Mouse (Mus musculus) MEL (cell line): ENCODE measurements around the gene Ift88. TPM values are rescaled to one million over a fixed set of nuclear protein-coding genes. Genes with fewer than 3 reads are reported as not detected.

Experiments used
- DNase-seq: peaks from one replicate; pipeline ENCODE4 v3.0.0; 2011; ENCODE audit warnings: low read depth, low spot score
- H3K27ac ChIP-seq: 2 replicates; pipeline ENCODE4 v1.5.1; 2012; ENCODE audit warnings: low read depth, mild to moderate bottlenecking, control low read depth, low read length, moderate library complexity; ENCODE audit not compliant: control insufficient read depth
- H3K27me3 ChIP-seq, 2 experiments: fragments of 150-350 bp in 1 of 2; sonication (generic) in 1 of 2; 2 replicates each; pipeline ENCODE4 v1.6.1; 2012; ENCODE audit warnings: low read length in 2 of 2, mild to moderate bottlenecking in 2 of 2, improper control_type of control experiment in 1 of 2, moderate library complexity in 1 of 2; ENCODE audit not compliant: insufficient read depth in 2 of 2, control insufficient read depth in 1 of 2
- H3K36me3 ChIP-seq, 2 experiments: 2 replicates each; pipeline ENCODE4 v1.6.1; 2012 to 2014; ENCODE audit warnings: low read length in 2 of 2, improper control_type of control experiment in 1 of 2, inconsistent platforms in 1 of 2, mild to moderate bottlenecking in 1 of 2; ENCODE audit not compliant: insufficient read depth in 2 of 2, control insufficient read depth in 1 of 2
- H3K4me1 ChIP-seq, 2 experiments: fragments of 150-350 bp in 1 of 2; sonication (generic) in 1 of 2; 2 replicates each; pipeline ENCODE4 v1.6.1; 2012; ENCODE audit warnings: low read length in 2 of 2, improper control_type of control experiment in 1 of 2, mild to moderate bottlenecking in 1 of 2; ENCODE audit not compliant: insufficient read depth in 2 of 2, control insufficient read depth in 1 of 2
- H3K4me3 ChIP-seq, 2 experiments: fragments of 150-350 bp in 1 of 2; sonication (generic) in 1 of 2; 2 replicates each; pipeline ENCODE4 v1.5.1; 2012; ENCODE audit warnings: low read depth in 2 of 2, low read length in 2 of 2, mild to moderate bottlenecking in 2 of 2, moderate library complexity in 2 of 2, control low read depth in 1 of 2, improper control_type of control experiment in 1 of 2; ENCODE audit not compliant: control insufficient read depth in 1 of 2, insufficient read depth in 1 of 2
- H3K79me2 ChIP-seq: 2 replicates; pipeline ENCODE4 v1.6.1; 2012; ENCODE audit warnings: mild to moderate bottlenecking, low read length, moderate library complexity; ENCODE audit not compliant: control insufficient read depth, poor library complexity, insufficient read depth
- H3K9ac ChIP-seq: 2 replicates; pipeline ENCODE4 v1.6.1; 2012; ENCODE audit warnings: low read depth, mild to moderate bottlenecking, control low read depth, low read length, moderate library complexity; ENCODE audit not compliant: control insufficient read depth, poor library complexity, severe bottlenecking
- H3K9me3 ChIP-seq: fragments of 150-350 bp; sonication (generic); replicated peaks from 2 replicates; pipeline ENCODE4 v1.6.1; 2012; ENCODE audit warnings: mild to moderate bottlenecking, low read length, improper control_type of control experiment, moderate library complexity; ENCODE audit not compliant: insufficient read depth
- CHD2 ChIP-seq: IDR thresholded peaks from 2 replicates; pipeline ENCODE4 v1.6.1; 2011; ENCODE audit warnings: low read length, improper control_type of control experiment
- CTCF ChIP-seq, 3 experiments: IDR thresholded peaks in 2 of 3; conservative IDR thresholded peaks in 1 of 3; 2 replicates each; pipeline ENCODE4 v1.5.1; 2011 to 2012; ENCODE audit warnings: low read length in 3 of 3, low read depth in 2 of 3, mild to moderate bottlenecking in 2 of 3, improper control_type of control experiment in 1 of 3, inconsistent platforms in 1 of 3, mixed read lengths in 1 of 3, moderate library complexity in 1 of 3; ENCODE audit not compliant: control insufficient read depth in 1 of 3, insufficient read depth in 1 of 3, poor library complexity in 1 of 3, severe bottlenecking in 1 of 3
- EP300 ChIP-seq, 2 experiments: IDR thresholded peaks; 2 replicates each; pipeline ENCODE4 v1.6.1; 2011; ENCODE audit warnings: improper control_type of control experiment in 2 of 2, low read length in 2 of 2, low read depth in 1 of 2, mild to moderate bottlenecking in 1 of 2
- ETS1 ChIP-seq: IDR thresholded peaks from 2 replicates; pipeline ENCODE4 v1.6.1; 2012; ENCODE audit warnings: low read depth, mild to moderate bottlenecking, inconsistent platforms, low read length, improper control_type of control experiment, moderate library complexity
- GABPA ChIP-seq: IDR thresholded peaks from 2 replicates; pipeline ENCODE4 v1.6.1; 2012; ENCODE audit warnings: low read depth, mild to moderate bottlenecking, inconsistent platforms, low read length, improper control_type of control experiment, moderate library complexity
- GATA1 ChIP-seq: IDR thresholded peaks from 2 replicates; pipeline ENCODE4 v1.6.1; 2011; ENCODE audit warnings: low read depth, low read length, improper control_type of control experiment
- MAFK ChIP-seq: IDR thresholded peaks from 2 replicates; pipeline ENCODE4 v1.6.1; 2011; ENCODE audit warnings: low read depth, mild to moderate bottlenecking, low read length, improper control_type of control experiment, borderline replicate concordance
- MAZ ChIP-seq: IDR thresholded peaks from 2 replicates; pipeline ENCODE4 v1.6.1; 2012; ENCODE audit warnings: low read depth, mild to moderate bottlenecking, inconsistent platforms, low read length, improper control_type of control experiment
- MEF2A ChIP-seq: IDR thresholded peaks from 2 replicates; pipeline ENCODE4 v1.6.1; 2014; ENCODE audit warnings: low read depth, mild to moderate bottlenecking, inconsistent platforms, low read length, improper control_type of control experiment; ENCODE audit not compliant: poor library complexity, insufficient replicate concordance, severe bottlenecking; ENCODE audit errors: extremely low read depth
- MYB ChIP-seq: IDR thresholded peaks from 2 replicates; pipeline ENCODE4 v1.6.1; 2011; ENCODE audit warnings: mild to moderate bottlenecking, low read depth, low read length, improper control_type of control experiment
- NRF1 ChIP-seq: IDR thresholded peaks from 2 replicates; pipeline ENCODE4 v1.6.1; 2014; ENCODE audit warnings: low read depth, mild to moderate bottlenecking, inconsistent platforms, low read length, improper control_type of control experiment, moderate library complexity; ENCODE audit not compliant: poor library complexity, insufficient read depth, severe bottlenecking
- POLR2A ChIP-seq, 2 experiments: IDR thresholded peaks; 2 replicates each; pipeline ENCODE4 v1.6.1; 2011 to 2012; ENCODE audit warnings: low read length in 2 of 2, mild to moderate bottlenecking in 2 of 2, control low read depth in 1 of 2, improper control_type of control experiment in 1 of 2, low read depth in 1 of 2, moderate library complexity in 1 of 2; ENCODE audit not compliant: control insufficient read depth in 1 of 2, insufficient read depth in 1 of 2, poor library complexity in 1 of 2
- POLR2AphosphoS5 ChIP-seq: IDR thresholded peaks from 2 replicates; pipeline ENCODE4 v1.6.1; 2012; ENCODE audit warnings: low read depth, borderline replicate concordance, mild to moderate bottlenecking, inconsistent platforms, low read length, moderate library complexity, mixed read lengths
- RAD21 ChIP-seq: IDR thresholded peaks from 2 replicates; pipeline ENCODE4 v1.6.1; 2011; ENCODE audit warnings: mild to moderate bottlenecking, low read depth, low read length, improper control_type of control experiment
- RCOR1 ChIP-seq: IDR thresholded peaks from 2 replicates; pipeline ENCODE4 v1.6.1; 2012; ENCODE audit warnings: low read depth, mild to moderate bottlenecking, inconsistent platforms, low read length, improper control_type of control experiment
- TAL1 ChIP-seq: IDR thresholded peaks from 2 replicates; pipeline ENCODE4 v1.6.1; 2012; ENCODE audit warnings: mild to moderate bottlenecking, inconsistent platforms, low read length, moderate library complexity, mixed read lengths
- TCF12 ChIP-seq: IDR thresholded peaks from 2 replicates; pipeline ENCODE4 v1.6.1; 2014; ENCODE audit warnings: low read depth, mild to moderate bottlenecking, inconsistent platforms, low read length, improper control_type of control experiment, moderate library complexity
- USF2 ChIP-seq, 2 experiments: IDR thresholded peaks; 2 replicates each; pipeline ENCODE4 v1.6.1; 2011 to 2012; ENCODE audit warnings: improper control_type of control experiment in 2 of 2, low read length in 2 of 2, borderline replicate concordance in 1 of 2, inconsistent platforms in 1 of 2, low read depth in 1 of 2, mild to moderate bottlenecking in 1 of 2; ENCODE audit not compliant: insufficient read depth in 1 of 2
- ZKSCAN1 ChIP-seq: IDR thresholded peaks from 2 replicates; pipeline ENCODE4 v1.6.1; 2012; ENCODE audit warnings: low read depth, mild to moderate bottlenecking, inconsistent platforms, low read length, improper control_type of control experiment, moderate library complexity
- ZMIZ1 ChIP-seq: IDR thresholded peaks from 2 replicates; pipeline ENCODE4 v1.6.1; 2012; ENCODE audit warnings: low read depth, mild to moderate bottlenecking, inconsistent platforms, low read length, improper control_type of control experiment, moderate library complexity
- polyA plus RNA-seq, 2 experiments: library from polyadenylated mRNA; stranded (reverse) in 1 of 2; unstranded in 1 of 2; fragments of >175 nt in 1 of 2; fragments of >200 nt in 1 of 2; gene quantifications; 2 replicates each; pipeline versions ENCODE4 v1.2.1 to v1.2.4; 2012; ENCODE audit warnings: low replicate concordance in 2 of 2, low read depth in 1 of 2; ENCODE audit not compliant: insufficient read length in 2 of 2, insufficient read depth in 1 of 2, missing spikeins in 1 of 2
- total RNA-seq: library from RNA; depleted of rRNA; stranded (reverse); fragments of 300-350 nt; gene quantifications from 2 replicates; pipeline ENCODE4 v1.2.3, GENCODE M21; 2012

The Ift88 gene
- total and polyA plus RNA-seq, 3 experiments = 2.4 to 5.1 TPM; not detected in 1

DNA sequence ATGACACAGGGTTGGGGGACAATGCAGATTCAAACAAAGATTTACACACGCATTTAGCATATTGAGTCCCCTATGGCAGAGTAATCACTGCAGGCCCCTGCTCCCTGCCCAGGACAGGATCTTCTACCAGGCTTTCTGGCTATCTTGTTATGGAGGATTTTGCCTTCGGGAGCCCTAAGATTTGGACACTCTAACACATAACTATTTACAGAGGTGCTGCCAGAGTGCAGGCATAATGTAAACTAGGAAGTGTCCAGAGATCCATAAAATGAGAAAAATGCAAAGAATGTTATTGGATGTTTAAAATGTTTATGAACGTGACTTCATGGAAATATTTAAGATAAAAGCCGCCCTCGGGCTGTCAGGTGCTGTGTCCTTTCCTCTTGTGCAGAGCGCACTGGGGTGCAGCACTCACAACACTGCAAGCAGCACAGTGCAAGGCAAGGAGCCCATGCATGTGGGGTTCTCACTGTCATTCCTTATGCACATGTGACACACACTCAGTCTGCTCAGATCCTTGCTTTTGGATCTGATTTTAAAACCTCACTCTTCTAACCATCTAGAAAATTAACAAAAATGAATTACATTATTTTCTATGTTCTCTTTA, 91.4 kb downstream of the Ift88 start:
- H3K4me1 ChIP-seq = no peaks in the 10 kb centered on the region
- H3K9ac ChIP-seq = no peak overlapping the region
- H3K27ac ChIP-seq = no peak overlapping the region
- no peaks in the 10 kb centered on the region for H3K9me3 ChIP-seq
- TF ChIP-seq TCF12 (no peak), MYB (no peak), RAD21 (no peak), MAZ (no peak), ETS1 (no peak), CTCF (IDR thresholded peaks at IDR 0.05 in 2 of 3, conservative IDR thresholded peaks at IDR 0.05 in 1 of 3; ENCODE audit: control insufficient read depth in 1 of 3, insufficient read depth in 1 of 3, low read depth in 2 of 3, low read length in 3 of 3, poor library complexity in 1 of 3, severe bottlenecking in 1 of 3) (no peak), USF2 (IDR thresholded peaks at IDR 0.05; ENCODE audit: borderline replicate concordance in 1 of 2, insufficient read depth in 1 of 2, low read depth in 1 of 2, low read length in 2 of 2) (no peak), ZKSCAN1 (no peak), GABPA (no peak), MAFK (no peak), MEF2A (no peak), NRF1 (no peak), EP300 (IDR thresholded peaks at IDR 0.05; ENCODE audit: low read depth in 1 of 2, low read length in 2 of 2) (no peak), GATA1 (no peak), ZMIZ1 (no peak), POLR2A (IDR thresholded peaks at IDR 0.05; ENCODE audit: control insufficient read depth in 1 of 2, insufficient read depth in 1 of 2, low read depth in 1 of 2, low read length in 2 of 2, poor library complexity in 1 of 2) (no peak), TAL1 (no peak), RCOR1 (no peak)
- TF ChIP-seq, all 39 proteins: peak for 0
- Histone ChIP-seq H3K4me3 (no peak overlapping the region), H3K27me3 (no peaks in the 10 kb centered on the region), H3K36me3 (no peaks in the 10 kb centered on the region), H3K79me2 (no peaks in the 10 kb centered on the region)
- no peak for DNase-seq

DNA sequence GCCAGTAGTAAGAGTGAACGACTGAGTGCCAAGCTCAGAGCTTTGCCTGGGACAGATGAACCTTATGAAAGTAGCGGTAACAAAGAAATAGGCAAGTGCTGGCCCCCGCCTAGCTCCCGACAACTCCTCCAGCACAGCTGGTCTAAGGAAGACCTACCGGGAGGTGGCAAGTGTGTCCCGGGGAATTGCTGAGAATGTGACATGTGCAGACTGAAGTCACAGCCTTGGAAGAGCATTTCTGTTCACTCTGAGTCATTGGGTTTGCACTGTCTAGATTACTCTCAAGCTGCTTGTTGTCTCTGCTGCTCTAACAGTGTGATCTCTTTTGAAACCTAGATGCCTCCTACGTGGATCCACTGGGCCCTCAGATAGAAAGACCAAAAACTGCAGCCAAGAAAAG, 93.1 kb downstream of the Ift88 start:
- Histone ChIP-seq H3K9ac (no peak overlapping the region), H3K27me3 (no peaks in the 10 kb centered on the region), H3K4me1 (no peaks in the 10 kb centered on the region), H3K9me3 (no peaks in the 10 kb centered on the region), H3K36me3 (no peaks in the 10 kb centered on the region), H3K27ac (no peak overlapping the region)
- DNase-seq = no peak
- TF ChIP-seq MEF2A (no peak), POLR2AphosphoS5 (no peak), CHD2 (no peak)
- TF ChIP-seq, all 39 proteins: peak for 0
- H3K79me2 ChIP-seq = no peaks in the 10 kb centered on the region
- no peak overlapping the region for H3K4me3 ChIP-seq
